Mouse (Mus musculus) embryonic facial prominence, embryonic 10.5 days (tissue): ENCODE results near the gene Vmn1r85. TPM values are rescaled to one million over a fixed set of nuclear protein-coding genes. Genes with fewer than 3 reads are reported as not detected.
"Not testable (repeated sequence)": the region's sequence is repeated elsewhere in the genome, so short reads cannot be mapped to it uniquely, and the experiment has no call there.

Experiments
- DNase-seq: peaks from one replicate; pipeline ENCODE4 v3.0.0-alpha.2; 2017; ENCODE audit warnings: low spot score
- H3K27ac ChIP-seq: fragments of 300-500 bp; sonication (generic); replicated peaks from 2 replicates; pipeline ENCODE4 v1.5.1; 2016; ENCODE audit warnings: mild to moderate bottlenecking
- H3K27me3 ChIP-seq: fragments of 300-500 bp; sonication (generic); replicated peaks from 2 replicates; pipeline ENCODE4 v1.6.1; 2016; ENCODE audit warnings: low read depth, mild to moderate bottlenecking; ENCODE audit not compliant: poor library complexity, severe bottlenecking
- H3K36me3 ChIP-seq: fragments of 300-500 bp; sonication (generic); replicated peaks from 2 replicates; pipeline ENCODE4 v1.6.1; 2016; ENCODE audit warnings: mild to moderate bottlenecking, moderate library complexity
- H3K4me1 ChIP-seq: fragments of 300-500 bp; sonication (generic); 2 replicates; pipeline ENCODE4 v1.6.1; 2016
- H3K4me3 ChIP-seq: fragments of 300-500 bp; sonication (generic); 2 replicates; pipeline ENCODE4 v1.5.1; 2016; ENCODE audit warnings: mild to moderate bottlenecking, moderate library complexity
- H3K9me3 ChIP-seq: fragments of 300-500 bp; sonication (generic); 2 replicates; pipeline ENCODE4 v1.6.1; 2016; ENCODE audit warnings: mild to moderate bottlenecking
- WGBS: fragments of 180-500 bp; shearing (Covaris S2); methylation state at CpG from one replicate; pipeline ENCODE4 v1.1.7; 2016; 5-methylcytosine and 5-hydroxymethylcytosine counted together
- polyA plus RNA-seq: library from polyadenylated mRNA; unstranded; fragments of >200 nt; fragmentation: Nextera tagmentation; extraction: Ambion mirVana; gene quantifications from 2 replicates; pipeline ENCODE4 v1.2.1, GENCODE M21; 2016

The Vmn1r85 gene
- not detected in 2 replicates for polyA plus RNA-seq

DNA sequence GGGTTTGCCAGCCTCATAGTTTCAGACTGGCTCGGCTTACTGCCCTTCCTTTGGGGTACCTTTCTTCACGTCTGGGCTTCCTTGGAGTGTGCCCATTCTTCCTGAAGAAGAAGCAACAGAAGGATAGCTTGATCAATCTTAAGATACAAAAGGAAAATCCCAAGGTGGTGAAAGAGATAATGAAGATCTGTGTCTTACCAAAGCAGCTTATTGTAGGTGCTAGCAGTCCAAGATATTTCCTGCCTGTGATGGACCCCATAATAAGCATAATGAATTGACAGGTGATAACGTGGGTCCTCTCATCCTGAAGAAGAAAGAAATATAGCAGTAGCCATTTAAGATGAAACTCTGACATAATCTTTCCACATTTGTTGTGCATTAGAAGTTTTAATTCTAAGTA is at the start of gene Vmn1r85:
Gene Vmn1r85 (minus strand): TSS at position 101 of the 400 bp plus-strand sequence.
- Histone ChIP-seq H3K9me3 (no peaks in the 10 kb centered on the region), H3K27me3 (no peaks in the 10 kb centered on the region), H3K4me1 (no peaks in the 10 kb centered on the region), H3K36me3 (no peaks in the 10 kb centered on the region), H3K27ac (no peak within 1 kb of the TSS), H3K4me3 (no peak within 1 kb of the TSS)
- WGBS, result 60% methylated on average over 3 of the region's 3 CpGs
- no peak for DNase-seq

DNA sequence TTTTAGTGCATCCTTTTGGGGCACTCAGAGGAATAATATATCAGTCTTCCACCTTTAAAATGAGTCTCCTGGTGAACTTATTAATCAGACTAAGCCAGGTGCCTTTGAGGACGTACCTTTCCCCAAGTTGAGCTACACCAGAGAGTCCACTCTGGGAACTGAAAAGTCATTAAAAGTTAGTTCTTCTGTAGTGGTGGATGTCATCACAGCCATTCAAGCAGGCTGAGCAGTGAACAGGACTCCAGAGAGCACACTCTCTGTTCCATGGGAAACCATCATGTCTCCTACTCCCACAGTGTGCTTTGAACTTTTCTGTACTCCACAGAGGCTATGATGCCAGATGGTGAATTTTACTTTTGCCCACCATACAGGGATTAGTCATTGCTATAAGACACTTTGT is 45.1 kb upstream of the Vmn1r85 start, which contains the start of gene Vmn1r87:
Gene Vmn1r87 (minus strand): TSS at position 101 of the 400 bp plus-strand sequence.
- H3K4me1 ChIP-seq, result no peaks in the 10 kb centered on the region
- H3K4me3 ChIP-seq, result no peak within 1 kb of the TSS
- H3K9me3 ChIP-seq, result no peaks in the 10 kb centered on the region
- 85% methylated on average over 1 of the region's 1 CpGs for WGBS
- no peak within 1 kb of the TSS for H3K27ac ChIP-seq
- DNase-seq, result no peak
- H3K27me3 ChIP-seq, result no peaks in the 10 kb centered on the region
- no peaks in the 10 kb centered on the region for H3K36me3 ChIP-seq

DNA sequence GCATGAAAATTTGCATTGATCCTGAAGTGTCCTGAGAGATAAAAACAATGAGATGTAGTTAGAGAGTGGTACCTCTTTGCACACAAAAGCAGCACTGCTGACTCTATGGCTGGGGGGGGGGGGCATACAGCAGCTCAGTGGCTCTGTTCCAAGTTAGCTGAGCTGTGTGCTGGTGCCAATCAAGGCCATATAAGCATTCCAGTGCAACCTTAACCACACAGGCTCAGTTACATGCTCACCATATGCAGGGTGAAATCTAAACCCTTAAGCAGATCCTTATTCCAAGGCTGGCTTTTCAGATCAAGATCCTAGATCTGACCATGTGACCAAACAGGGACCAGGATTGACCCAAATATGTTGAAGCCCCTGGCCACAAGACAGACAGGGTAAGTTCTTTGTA is 42.4 kb upstream of the Vmn1r85 start:
- H3K27ac ChIP-seq, result no peak overlapping the region
- H3K27me3 ChIP-seq, result no peaks in the 10 kb centered on the region
- no peak for DNase-seq
- 0 out of 2 replicates have a peak, but pooled peaks cover 4% of the 10 kb centered on the region for H3K9me3 ChIP-seq
- no peaks in the 10 kb centered on the region for H3K36me3 ChIP-seq
- no peaks in the 10 kb centered on the region for H3K4me1 ChIP-seq
- H3K4me3 ChIP-seq, result no peak overlapping the region

DNA sequence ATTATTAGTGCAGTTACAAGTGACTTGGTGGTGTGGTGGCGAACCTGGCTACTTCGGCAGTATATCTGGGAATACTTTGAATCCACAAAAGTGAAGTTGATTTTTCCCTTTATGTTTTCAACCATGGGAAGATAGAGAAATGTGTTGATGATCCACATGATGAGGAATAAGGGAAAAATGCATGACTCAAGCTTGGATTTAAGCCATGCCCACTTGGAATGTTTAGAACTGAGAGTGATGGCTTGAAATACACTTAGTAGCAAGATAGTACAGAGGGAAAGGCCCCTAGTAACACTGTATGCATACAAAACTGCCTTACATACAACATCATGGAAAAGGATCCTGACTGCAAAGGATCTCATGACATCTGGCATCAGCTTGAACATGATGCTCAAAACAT is 36.9 kb upstream of the Vmn1r85 start:
- Histone ChIP-seq H3K4me3 (no peak overlapping the region), H3K27ac (no peak overlapping the region), H3K27me3 (no peaks in the 10 kb centered on the region), H3K4me1 (no peaks in the 10 kb centered on the region), H3K9me3 (0 out of 2 replicates have a peak, but pooled peaks cover 4% of the 10 kb centered on the region), H3K36me3 (no peaks in the 10 kb centered on the region)
- WGBS, result 90% methylated on average over 2 of the region's 2 CpGs
- DNase-seq, result no peak

DNA sequence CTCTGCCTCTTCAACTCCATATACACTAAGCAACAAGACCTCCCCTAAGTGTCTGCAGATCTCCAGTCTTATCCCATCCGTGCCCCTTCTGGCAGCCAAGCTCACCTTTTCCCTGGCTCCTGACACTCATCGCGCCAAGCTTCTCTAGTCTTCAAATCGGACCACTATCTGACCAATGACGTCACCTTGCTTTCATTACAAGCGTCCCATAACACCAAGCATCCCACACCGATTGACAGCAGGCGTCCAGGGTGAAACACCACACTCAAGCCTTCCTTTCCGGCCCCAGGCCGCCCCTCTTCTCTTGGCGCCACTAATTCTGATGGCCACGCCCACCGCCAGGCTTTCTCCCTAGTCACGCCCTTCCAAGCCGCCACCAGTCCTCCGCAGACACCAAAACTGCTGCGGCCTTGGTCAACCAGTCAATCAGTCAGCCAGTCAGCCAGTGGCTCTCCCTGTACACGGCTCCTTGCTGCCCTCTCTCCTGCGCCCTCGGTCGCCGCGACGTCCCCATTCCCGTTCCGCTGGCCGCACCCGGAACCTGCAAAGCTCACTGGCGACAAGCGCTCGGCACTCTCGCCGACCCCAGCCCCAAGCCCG is 28.7 kb upstream of the Vmn1r85 start:
- DNase-seq, result peak; percentile 11
- under 1% methylated on average over 21 of the region's 34 CpGs for WGBS
- H3K4me1 ChIP-seq, H3K27ac ChIP-seq, H3K27me3 ChIP-seq, H3K9me3 ChIP-seq, H3K36me3 ChIP-seq: not testable (repeated sequence)
- peak overlapping the region; percentile 47 for H3K4me3 ChIP-seq

DNA sequence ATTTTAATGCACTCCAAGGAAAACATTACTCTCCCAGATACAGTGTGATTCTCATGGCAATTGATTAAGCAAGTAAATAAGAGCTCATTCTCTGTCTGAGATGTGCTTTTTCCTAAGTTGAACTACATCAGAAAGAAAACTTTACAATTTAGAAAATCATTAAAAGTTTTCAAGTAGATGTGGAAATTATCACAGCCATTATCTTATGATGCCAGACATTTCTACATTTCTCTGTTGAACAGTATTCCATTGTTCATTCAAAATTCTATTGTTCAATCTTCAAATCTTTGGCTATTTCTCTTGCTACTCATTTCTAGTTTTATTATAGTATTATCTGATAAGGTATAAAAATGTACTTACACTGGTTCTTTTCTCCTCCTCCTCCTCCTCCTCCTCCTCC is 24.8 kb upstream of the Vmn1r85 start, which contains the start of gene Vmn1r86:
Gene Vmn1r86 (minus strand): TSS at position 101 of the 400 bp plus-strand sequence.
- Histone ChIP-seq H3K4me3 (no peak within 1 kb of the TSS), H3K27me3 (no peaks in the 10 kb centered on the region), H3K36me3 (no peaks in the 10 kb centered on the region), H3K4me1 (no peaks in the 10 kb centered on the region), H3K27ac (no peak within 1 kb of the TSS), H3K9me3 (no peaks in the 10 kb centered on the region)
- no peak for DNase-seq

DNA sequence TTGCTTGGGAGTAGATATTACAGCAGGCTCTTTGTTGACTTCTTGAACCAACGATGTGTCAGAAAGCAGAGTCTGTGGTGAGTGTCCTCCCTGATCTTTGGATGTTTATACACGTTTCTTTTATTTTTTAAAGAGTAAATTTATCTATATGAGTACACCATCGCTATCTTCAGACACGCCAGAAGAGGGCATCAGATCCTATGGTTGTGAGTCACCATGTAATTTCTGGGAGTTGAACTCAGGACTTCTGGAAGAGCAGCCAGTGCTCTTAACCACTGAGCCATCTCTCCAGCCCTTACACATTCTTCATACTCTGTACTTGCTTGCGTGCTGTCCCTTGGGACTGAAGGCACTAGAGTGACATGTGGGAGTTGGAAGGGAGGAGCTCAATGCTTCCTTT is 22.7 kb downstream of the Vmn1r85 start:
- no peak for DNase-seq
- no peaks in the 10 kb centered on the region for H3K27me3 ChIP-seq
- no peaks in the 10 kb centered on the region for H3K36me3 ChIP-seq
- H3K4me3 ChIP-seq, result no peak overlapping the region
- H3K27ac ChIP-seq, result no peak overlapping the region
- 61% methylated on average over 5 of the region's 5 CpGs for WGBS
- H3K9me3 ChIP-seq, result 0 out of 2 replicates have a peak, but pooled peaks cover 1% of the 10 kb centered on the region
- no peaks in the 10 kb centered on the region for H3K4me1 ChIP-seq

DNA sequence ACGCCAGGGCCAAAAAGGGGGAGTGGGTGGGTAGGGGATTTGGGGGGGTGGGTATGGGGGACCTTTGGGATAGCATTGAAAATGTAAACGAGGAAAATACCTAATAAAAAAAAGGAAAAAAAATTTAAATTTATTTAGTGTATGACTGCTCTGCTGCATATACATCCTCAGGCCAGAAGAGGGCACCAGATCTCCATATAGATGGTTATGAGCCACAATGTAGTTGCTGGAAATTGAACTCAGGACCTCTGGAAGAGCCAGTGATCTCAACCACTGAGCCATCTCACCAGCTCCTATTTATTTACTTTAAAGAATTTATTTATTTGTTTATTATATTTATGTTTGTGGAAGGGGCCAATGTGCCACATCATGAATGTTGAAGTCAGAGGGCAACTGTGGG is 31.6 kb downstream of the Vmn1r85 start:
- not testable (repeated sequence) for H3K4me1 ChIP-seq, H3K36me3 ChIP-seq, H3K27me3 ChIP-seq, H3K27ac ChIP-seq, DNase-seq, H3K9me3 ChIP-seq, H3K4me3 ChIP-seq
- WGBS, result 50% methylated on average over 2 of the region's 2 CpGs

DNA sequence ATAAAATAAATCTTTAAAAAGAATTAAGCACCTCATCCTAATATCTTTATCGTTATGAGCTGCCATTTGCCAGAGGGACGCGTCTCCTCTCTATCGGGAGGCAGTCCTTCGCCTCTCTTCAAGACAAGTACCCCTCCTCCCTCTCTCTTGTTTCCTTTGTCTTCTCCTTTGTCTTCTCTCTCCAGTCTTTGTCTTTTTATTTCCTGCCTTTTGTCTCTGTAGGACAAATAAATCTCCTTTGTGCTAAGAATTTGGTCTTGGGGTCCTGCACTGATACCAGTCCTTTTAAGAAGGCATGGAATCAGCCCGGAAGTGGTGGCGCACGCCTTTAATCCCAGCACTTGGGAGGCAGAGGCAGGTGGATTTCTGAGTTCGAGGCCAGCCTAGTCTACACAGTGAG is 35.4 kb downstream of the Vmn1r85 start:
- DNase-seq, result no peak
- Histone ChIP-seq H3K9me3 (0 out of 2 replicates have a peak, but pooled peaks cover 2% of the 10 kb centered on the region), H3K4me1 (no peaks in the 10 kb centered on the region), H3K27me3 (no peaks in the 10 kb centered on the region), H3K27ac (no peak overlapping the region), H3K36me3 (no peaks in the 10 kb centered on the region), H3K4me3 (no peak overlapping the region)
- WGBS, result 92% methylated on average over 9 of the region's 9 CpGs

DNA sequence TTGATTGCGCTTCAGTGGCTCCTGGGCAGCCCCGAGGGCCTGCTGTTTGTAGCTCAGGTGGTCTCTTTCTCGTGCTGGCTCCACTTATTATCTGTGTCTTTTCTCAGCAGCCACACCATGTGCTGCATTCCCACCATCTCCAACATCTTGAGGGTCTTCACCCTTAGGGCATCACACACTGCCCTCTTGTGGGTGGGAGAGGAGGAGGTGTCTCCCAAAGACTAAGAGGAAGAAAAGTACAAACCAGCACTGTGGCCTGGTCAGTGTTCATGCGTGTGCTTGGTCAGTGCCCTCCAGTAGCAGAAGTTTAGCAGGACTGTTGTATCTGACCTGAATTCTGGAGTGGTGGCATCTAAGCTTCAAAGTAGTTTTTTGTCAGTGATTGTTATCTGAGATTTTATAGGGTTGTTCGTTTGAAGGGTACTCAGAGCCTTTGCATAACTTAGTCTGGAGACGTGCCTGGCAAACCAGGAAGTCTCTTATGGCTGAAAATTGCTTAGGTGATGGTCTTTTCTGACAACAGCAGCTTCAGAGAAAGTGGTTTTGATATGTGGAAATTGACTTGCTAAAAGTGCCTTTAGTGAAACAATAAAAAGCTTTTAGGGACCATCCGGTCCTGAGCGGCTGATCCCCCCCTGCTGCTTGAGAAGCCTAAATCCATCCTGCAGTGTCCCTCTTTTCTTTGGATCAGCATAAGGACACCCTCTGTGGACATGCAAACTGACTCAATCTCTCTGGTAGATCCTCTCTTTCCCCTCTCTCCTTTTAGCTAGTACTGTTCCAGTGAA is 37.9 kb downstream of the Vmn1r85 start:
- H3K4me1 ChIP-seq, result peaks cover 5% of the 10 kb centered on the region; the same call in 1 of the 2 replicates
- no peak for DNase-seq
- no peak overlapping the region for H3K27ac ChIP-seq
- no peak overlapping the region for H3K4me3 ChIP-seq
- 54% methylated on average over 8 of the region's 8 CpGs for WGBS
- H3K27me3 ChIP-seq, result no peaks in the 10 kb centered on the region
- no peaks in the 10 kb centered on the region for H3K9me3 ChIP-seq
- no peaks in the 10 kb centered on the region for H3K36me3 ChIP-seq

DNA sequence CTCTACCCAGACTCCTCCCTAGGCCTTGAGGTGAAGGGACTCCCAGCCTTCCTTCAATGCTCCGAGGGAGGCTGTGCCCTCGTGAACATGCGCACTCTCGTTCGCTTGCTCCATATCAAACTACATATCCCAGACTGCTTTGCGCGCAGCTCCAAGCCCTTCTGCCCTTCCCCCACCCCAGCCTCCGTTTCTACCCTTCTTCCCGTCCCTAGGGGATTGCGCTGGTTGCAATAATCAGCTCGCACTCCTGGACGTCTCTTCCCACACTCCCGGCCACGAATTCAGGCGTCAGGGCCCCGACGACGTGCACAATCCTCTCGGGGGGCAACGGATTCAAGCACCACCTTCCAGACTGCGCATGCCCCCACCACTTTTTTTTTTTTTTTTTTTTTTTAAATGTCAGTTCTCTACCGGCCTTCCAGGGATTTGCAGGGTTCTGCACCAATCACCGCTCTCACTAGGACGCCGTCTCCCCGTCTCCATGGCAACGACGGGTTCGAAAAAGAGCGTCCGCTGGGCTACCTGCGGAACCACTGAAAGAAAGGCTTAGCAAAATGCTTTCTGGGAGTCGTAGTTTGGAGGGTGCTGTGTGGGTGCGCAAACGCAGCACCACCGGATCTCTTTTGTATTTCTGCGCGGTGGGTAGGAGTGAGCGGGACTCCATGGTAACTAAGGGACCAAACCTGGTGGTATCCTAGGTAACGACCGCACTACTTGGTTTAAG is 40.5 kb downstream of the Vmn1r85 start, which contains the start of gene Mzf1:
Gene Mzf1 (minus strand): TSS at position 478 of the 724 bp plus-strand sequence.
- DNase-seq, result peak; percentile 95
- WGBS, result under 1% methylated on average over 41 of the region's 41 CpGs
- H3K4me1 ChIP-seq, result peaks cover 5% of the 10 kb centered on the region; the same call in 1 of the 2 replicates
- peak within 1 kb of the TSS; percentile 71 for H3K4me3 ChIP-seq
- H3K9me3 ChIP-seq, result no peaks in the 10 kb centered on the region
- H3K27me3 ChIP-seq, result no peaks in the 10 kb centered on the region
- H3K36me3 ChIP-seq, result no peaks in the 10 kb centered on the region
- peak within 1 kb of the TSS; percentile 95 for H3K27ac ChIP-seq

DNA sequence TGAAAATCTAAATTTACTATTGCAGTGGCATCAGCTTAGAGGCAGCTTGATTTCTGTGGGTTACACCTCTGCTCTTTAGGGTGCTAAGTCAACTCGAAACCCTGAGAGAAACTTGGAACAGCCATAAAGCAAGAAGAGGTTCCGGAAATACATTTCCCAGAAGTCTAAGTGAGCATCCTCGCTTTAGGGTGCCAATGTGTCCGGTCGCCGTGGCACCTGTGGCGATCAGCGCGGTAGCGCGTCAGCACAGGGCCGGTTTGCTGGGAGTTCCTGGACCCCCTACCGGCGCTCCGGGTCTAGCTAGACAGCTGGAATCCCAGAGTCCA is 41.0 kb downstream of the Vmn1r85 start:
- peak overlapping the region; percentile 95 for H3K27ac ChIP-seq
- H3K36me3 ChIP-seq, result no peaks in the 10 kb centered on the region

More for the DNA sequence above, 41.0 kb downstream of the Vmn1r85 start:
- DNase-seq, result no peak
- Histone ChIP-seq H3K4me3 (peak overlapping the region; percentile 71), H3K9me3 (no peaks in the 10 kb centered on the region), H3K27me3 (no peaks in the 10 kb centered on the region), H3K4me1 (peaks cover 5% of the 10 kb centered on the region; the same call in 1 of the 2 replicates)
- WGBS, result 2% methylated on average over 15 of the region's 15 CpGs
